Mouse (Mus musculus) spleen, adult 12 weeks (tissue): ENCODE results near the gene Hmgcs2.

Experiments used
- DNase-seq: peaks from one replicate; pipeline ENCODE4 v3.0.0; 2022; ENCODE audit warnings: low spot score

Gene Hmgcs2

DNA sequence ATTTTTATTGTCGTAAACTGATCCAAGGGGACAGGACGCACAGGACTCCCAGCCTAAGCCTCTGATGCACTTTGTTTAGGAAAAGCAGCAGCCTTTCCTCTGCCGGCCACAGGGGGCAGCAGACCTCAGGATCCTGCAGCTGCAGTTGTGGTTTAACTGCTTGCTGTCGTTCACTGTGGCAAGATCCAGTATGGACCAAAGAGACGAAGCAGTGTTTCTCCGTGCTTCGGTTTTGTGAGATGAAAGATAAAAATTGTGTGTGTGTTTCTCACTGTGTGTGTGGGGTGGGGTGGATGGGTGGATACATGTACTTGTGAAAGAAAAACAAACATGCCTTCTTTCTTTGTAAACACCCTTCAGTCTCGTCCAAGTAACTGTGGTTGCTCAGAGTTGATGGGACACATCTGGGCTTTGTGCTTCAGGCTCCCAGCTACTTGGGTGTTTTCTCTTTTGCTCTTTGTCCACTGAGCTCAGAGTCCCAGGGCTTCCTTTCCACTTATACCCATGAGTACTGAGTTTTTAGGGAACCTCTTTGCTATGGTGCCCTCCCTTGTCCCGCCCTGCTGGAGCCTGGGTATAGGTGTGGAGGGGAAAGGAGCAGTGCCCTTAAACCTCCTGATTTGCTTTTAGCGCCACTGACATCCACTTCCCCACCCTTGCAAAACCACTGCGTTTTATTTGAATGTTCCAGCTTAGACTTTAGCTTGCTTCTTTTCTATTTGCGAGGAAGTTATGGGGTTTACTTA is 871 bp downstream of the Hmgcs2 start:
- peak; percentile 11 for DNase-seq

- no peak for DNase-seq
Observed at GRCm38 (mm10) chr3:98282422-98282821, 2.2 kb downstream of the Hmgcs2 start.

GRCm38 (mm10) chr3:98283205-98283604 is 3.0 kb downstream of the Hmgcs2 start:
- no peak for DNase-seq

GRCm38 (mm10) chr3:98291044-98291443 is 10.8 kb downstream of the Hmgcs2 start:
- no peak for DNase-seq

GRCm38 (mm10) chr3:98295965-98296364 is 15.7 kb downstream of the Hmgcs2 start:
- DNase-seq: no peak

DNA sequence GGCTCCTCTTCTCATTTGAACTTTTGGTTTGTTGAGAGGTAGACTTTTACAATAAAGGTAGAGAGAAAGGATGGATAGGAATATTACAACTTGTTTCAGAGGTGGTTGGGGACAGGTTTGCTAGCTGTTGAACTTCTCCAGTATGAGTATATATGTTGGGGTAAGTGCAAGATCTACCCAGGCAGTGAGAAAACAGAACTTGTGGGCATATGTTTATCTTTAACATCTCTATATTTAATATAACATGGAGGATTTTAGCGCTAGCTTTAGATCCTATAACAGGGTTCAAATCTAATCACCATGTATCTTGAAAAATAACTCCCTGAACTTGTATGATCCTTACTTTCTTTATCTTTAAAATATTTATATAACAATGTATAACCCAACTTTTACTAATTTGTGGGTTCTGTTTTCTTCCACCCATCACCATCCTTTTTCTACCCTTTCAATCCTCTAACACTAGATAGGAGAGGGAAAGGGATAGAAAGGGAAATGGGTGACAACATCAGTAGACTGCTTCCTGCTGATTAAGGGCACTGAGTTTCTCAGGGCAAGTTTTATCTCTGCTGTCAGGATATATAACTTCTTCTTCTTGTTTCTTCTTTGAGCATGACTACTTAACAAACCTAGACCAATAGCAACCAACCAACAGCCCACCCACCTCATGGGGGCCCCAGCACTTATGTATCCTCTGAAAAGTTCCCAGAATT is 19.3 kb downstream of the Hmgcs2 start:
- no peak for DNase-seq

GRCm38 (mm10) chr3:98300266-98300665 is 20.0 kb downstream of the Hmgcs2 start:
- no peak for DNase-seq

GRCm38 (mm10) chr3:98301761-98302160 is 21.5 kb downstream of the Hmgcs2 start:
- no peak for DNase-seq

DNA sequence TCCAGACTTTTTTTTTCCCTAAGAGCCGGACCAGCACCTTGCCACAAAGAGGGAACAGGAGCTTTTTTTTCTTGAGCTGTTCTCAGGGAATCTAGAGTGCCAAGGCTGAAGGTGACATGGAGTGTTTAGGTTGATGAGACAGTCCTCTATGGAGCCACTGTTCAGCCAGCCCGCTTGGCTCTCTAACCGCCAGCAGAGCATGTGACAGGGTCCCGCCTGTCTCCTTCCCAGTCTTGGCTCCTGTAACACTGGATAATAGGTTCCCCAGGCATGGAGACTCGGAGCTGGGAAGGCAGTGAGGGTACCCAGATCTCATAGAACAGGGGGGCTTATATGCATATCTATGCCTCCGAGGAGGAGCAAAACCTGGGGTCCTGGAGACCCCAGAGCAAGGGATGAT is 28.4 kb downstream of the Hmgcs2 start:
- no peak for DNase-seq

DNA sequence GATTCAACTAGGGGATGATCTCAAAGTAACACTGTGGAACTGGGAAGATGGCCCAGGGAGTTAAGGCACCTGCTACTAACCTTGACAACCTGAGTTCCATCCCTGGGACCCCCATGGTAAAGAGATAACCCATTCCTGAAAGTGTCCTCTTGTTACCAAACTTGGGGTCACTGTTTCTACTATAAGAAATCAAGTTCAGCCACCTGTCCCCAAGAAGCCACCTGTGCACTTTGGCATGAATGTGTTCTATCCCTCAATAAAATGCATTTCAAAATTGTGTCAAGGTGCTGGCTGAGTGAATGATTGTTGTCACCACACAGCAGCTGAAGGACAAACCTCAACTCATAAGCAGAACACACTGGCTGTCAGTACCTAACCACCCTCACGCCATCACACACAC is 30.2 kb downstream of the Hmgcs2 start:
- no peak for DNase-seq

DNA sequence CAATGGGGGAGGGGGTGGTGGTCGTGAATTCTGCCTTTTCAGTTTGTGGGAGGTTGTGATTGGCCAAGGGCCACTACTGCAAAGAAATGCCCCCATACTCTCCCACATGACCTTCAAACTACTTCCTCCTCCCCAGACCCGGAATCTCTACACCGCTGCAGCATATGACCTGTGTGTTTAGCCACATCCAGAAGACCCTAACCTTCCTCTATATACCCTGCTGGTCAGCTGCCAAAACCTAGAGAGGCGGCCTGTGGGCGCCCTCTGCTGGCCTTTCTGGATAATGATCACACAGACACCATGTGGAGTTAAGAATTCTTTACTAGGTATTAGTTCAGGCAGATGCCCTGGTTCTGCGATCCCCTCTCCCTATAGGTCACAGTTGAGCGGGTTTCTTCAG is 32.6 kb downstream of the Hmgcs2 start:
- no peak for DNase-seq

DNA sequence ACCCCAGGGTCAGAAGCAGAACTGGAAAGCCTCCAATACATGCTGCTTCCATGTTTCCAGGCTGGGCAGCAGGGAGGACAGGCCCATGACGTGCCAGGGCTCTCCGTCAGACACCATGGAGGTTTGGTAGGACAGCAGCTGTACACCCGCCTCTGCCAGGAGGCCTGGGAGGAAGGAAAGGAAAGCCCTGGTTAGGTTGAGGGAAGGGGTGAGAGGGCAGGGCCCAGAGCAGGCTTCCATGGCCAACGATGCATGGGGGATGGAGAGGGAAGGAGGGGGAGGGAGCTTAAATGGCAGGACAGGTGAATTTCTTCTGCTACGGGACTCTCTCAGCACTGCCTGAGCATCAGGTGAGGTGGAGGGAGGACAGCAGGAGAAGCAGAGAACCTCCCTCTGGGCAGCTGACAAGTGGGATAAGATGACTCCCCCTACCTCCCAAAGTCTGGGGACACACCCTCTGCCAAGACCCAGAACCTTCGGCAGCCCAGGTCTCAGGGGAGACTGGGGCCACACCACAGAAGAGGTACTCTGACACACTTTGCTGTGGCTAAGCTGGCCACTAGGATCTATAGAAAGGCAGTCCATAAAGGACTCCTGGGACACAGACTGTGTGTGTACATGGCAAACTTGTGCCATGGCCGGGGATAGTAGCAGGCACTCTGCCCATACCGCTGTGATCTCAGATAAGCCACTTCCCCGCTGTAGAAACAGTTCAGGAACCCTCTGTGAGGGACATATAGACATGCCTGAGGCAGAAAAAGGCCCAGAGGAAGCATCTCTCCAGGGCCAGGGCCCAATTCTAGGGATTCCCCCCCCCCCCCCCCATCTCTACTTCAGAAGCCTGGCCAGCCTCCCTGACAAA is 33.3 kb downstream of the Hmgcs2 start:
- DNase-seq: no peak

GRCm38 (mm10) chr3:98315181-98315580 is 34.9 kb downstream of the Hmgcs2 start:
- DNase-seq: no peak

GRCm38 (mm10) chr3:98317143-98317542 is 36.9 kb downstream of the Hmgcs2 start:
- DNase-seq: no peak

- DNase-seq: no peak
Observed at GRCm38 (mm10) chr3:98319190-98319589, 39.0 kb downstream of the Hmgcs2 start.

DNA sequence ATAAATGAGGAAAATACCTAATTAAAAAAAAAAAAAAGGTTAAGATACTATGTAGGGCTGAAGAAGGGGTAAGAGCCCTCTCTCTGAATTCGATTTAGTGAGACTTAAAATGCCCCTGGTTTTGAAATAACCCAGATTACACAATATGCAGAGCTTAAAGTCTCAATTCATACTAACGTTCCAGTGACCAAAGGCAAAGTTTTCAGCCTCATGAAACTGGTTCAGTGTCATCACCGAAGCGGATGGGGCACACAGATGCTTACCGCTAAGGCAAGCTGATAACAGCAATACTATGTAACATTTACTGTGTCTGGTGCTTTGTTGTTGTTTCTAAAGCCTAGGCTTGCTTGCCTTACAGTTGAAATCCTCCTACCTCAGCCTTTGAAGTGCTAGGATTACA is 42.0 kb downstream of the Hmgcs2 start:
- no peak for DNase-seq

DNA sequence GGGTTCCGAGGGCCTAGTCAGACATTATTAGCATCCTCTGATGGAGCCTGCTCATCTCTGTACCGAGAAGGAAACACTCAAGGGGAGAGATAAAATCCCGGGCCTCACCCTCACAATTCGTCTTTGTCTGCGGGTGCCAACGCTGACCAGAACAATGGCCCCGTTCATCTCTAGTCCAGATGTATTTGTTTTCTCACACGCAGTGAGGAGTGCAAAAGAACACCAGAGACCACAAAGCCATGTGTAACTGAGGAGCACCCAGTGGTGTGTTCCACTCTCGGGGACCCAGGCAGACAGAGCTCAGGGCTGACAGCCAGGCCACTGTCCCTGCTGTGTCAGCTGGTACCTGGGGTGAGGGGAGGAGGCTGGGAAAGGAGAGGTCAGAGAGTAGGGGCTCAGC is 44.0 kb downstream of the Hmgcs2 start:
- no peak for DNase-seq

DNA sequence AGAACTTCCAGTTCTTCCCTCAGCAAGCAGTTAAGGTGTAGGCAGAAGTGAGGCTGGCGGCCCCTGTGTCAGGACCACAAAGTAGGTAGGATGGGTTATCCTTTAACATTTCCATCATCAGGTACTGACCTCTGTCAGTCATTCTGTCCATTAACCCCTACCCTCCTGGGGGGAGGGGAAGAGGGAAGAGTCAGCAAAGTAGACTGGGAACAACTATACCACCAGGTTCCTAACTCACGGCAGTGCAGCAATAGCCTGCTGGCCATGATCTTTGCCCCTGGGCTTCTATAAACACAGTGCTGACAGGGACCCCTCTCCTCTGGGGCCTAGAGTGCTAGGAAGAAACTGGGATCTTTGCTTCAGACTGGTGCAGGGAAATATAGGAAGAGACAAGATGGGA is 53.8 kb downstream of the Hmgcs2 start:
- no peak for DNase-seq

GRCm38 (mm10) chr3:98335331-98335730 is 55.1 kb downstream of the Hmgcs2 start:
- no peak for DNase-seq

GRCm38 (mm10) chr3:98335886-98336285 is 55.7 kb downstream of the Hmgcs2 start:
- DNase-seq: no peak

DNA sequence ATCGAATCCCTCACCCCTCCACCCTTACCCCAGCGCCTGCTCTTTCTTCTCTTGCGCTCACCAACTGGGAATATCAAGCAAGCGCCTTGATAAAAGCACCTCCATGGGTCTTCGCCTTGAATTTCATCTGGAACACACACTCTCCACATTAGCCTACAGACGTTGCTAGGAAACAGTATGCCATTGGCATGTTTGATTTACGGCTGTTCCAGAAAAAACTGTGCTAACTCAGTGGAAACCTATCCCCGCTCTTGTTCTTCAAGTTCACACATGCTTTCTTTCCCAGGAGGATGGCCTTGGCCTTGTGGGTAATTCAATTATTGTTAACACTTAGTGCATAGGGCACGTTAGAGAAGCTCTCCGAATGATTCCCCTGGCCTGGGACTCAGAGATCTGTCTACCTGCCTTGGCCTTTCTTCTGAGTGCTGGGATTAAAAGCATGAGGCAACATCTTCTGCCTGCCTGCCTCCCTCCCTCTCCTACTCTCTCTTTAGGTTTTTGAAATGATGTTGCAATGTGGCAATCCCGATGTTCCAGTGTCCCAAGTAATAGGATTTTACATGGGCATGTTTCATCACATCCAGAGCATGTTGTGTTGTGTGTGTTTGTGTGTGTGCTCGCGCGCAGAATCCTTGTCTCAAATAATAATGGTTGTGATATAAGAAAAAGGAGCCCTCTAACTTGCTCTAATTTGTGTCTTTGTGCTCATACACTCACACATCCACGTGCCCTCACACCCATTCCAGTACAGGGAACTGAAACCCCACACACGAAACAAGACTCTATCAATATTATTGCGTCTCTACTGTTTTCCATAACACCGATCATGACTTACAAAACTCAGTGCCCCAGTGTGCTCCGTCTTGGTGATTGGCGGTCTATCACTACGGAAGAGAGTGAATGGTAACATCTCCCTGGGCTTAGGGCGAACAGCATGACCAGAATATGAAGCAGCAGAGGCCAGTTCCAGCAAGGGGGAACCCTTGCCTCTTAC is 56.7 kb downstream of the Hmgcs2 start:
- DNase-seq: no peak
